Mouse (Mus musculus) cerebellum, adult 18-20 months (tissue): Measurements from ENCODE around the gene Fen1.

Experiments
- DNase-seq, 2 experiments: peaks; one replicate each; pipeline ENCODE4 v3.0.0; 2021

Gene Fen1

GRCm38 (mm10) chr19:10203848-10204615 lies at the start of gene Fen1, which contains the start of gene Tmem258:
Gene Fen1 (minus strand): TSS chr19:10204169.
Gene Tmem258 (plus strand): TSS chr19:10204014.
- DNase-seq: peak; percentile 89 to 94

GRCm38 (mm10) chr19:10248128-10248527 lies 44.2 kb upstream of the Fen1 start:
- DNase-seq: no peak

- DNase-seq: no peak
These were observed 43.2 kb upstream of the Fen1 start for GRCm38 (mm10) chr19:10247165-10247564.

DNA sequence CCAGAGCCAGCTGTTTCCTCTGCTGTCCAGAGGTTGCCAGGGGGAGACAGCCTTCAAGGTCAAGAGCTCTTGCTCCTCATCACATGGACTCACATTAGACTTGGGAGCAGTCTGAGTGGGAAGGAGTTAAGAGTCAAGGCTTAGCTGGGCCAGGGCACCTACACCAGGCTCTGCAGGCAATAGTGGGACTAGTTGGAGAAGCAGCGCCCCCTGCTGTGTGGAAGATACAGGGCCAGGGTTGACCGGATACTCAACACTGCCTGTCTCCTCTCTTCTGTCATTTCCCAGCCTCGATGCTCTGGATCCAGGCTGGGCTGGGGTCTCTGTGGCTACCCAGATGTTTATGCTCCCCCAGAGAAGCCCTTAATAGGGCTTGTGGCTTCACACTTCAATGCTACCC lies 40.2 kb upstream of the Fen1 start:
- peak; percentile 22 to 39 for DNase-seq

DNA sequence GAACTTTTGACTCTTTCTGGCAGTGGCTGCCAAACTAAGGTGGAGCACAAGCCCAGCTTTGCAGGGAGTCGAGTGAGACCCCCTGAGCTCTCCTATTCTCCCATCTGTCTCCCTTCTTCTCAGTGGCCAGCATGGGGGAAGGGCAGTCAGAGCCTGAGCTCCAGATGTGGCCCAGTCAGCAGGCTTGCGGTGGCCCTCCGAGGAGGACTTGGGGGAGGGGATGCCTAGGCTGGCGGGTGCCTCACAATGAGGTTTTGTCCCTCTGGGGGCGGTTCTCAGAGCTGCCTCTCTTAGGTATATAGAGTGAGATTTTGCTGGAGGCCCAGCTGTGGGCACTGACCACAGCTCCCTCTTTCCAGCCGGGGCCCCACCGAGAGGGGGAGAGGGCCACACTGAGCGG lies 38.9 kb upstream of the Fen1 start:
- DNase-seq: no peak

DNA sequence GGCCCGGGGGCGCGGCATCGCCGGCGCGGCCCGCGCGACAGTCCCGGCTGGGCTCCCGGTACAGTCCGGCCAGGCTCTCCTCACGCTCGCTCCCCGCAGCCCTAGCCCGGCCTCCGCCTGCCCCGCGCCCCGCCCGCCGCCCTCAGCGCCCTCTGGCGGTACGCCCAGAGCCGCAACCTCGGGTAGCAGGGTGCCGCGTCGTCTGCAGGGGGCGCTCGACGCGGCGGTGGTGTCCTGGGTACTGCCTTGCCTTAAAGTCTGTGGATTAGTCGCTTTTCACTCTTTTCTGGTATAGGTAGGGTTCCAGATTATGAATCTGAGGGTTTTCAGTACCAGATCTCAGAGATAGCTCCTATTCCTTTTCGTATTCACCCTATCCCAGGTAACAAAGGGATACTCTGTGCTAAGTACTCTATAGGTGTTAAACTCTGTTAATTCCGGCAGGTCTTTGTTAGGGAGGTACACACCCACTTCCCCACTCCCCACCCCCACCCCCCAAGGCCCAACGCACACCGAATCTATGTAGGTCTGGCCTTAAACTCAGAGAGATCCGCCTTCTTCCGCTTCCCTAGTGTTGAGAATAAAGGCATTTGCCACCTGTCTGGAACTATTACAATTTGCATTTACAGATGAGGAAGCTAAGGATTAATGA lies 36.8 kb upstream of the Fen1 start, which contains the start of gene Myrf:
Gene Myrf, minus strand, starts transcription at position 95 of the 652 bp plus-strand sequence.
- DNase-seq: peak; percentile 57 to 74

DNA sequence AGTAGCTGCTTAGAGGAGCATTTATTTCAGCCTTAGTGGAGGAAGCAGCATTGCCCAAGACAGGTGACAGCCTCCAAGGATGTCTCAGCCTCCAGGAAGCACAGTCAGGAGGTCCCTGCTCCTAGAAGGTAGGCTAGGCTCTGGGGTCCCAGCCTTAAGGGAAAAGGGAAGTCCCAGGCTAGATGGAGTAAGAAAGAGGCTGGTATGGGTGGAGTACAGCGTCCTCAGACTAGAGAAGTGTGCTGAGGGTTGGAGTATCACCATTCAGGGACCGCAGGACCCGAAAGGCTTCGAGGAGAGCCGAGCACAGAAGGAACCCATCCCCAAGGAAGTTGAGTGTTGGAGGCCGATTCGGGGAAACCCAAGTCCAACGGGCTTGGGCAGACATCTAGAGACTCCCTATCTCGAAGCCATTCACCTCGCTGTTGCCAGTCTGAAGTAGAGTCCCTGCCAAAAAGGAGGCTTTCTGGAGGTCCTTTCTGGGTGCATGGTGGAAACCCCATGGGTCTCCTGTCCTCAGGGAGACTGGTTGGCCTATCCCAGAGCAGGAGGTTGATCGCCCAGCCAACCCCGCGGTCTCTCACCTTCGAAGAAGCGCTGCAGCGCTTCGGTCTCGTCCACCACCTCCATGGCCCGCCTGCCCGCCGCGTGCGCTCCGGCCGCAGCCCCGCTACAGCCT lies 36.1 kb upstream of the Fen1 start:
- DNase-seq: no peak

GRCm38 (mm10) chr19:10239419-10239818 lies 35.5 kb upstream of the Fen1 start:
- no peak for DNase-seq

- DNase-seq: no peak
These were observed 34.5 kb upstream of the Fen1 start for GRCm38 (mm10) chr19:10238477-10238876.

- DNase-seq: no peak
These were observed 32.0 kb upstream of the Fen1 start for GRCm38 (mm10) chr19:10235784-10236565.

DNA sequence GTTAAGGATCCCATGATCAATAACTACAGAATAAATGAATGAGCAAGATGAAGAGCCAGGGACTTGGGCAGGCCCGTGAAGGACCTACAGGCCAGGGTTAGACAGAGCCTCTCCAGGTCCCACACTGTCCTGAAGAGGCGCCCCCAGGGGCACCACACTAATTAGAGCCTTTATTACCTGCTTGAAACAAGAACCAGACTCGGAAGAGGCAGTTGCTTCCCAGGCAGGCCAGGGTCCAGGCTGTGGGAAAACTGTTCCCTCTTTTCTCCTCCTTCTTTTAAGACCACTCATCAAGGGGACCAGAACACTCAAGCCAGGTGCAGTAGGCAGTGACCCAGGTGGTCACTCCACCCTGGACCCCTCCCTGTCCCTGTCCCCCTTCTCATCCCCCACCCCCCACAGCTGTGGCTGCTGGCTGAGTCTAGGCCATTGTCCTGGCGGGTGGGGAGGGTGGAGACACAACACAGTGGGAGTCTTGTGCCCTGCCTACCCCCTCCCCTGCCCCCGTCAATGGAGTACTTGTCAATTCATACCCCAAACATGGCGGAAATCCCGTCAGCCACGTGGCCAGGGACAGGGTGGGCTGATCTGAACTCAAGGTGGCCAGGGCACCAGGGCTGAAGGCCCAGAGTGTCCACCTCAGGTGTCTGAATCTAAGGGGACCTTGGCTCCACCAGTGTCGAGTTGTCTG lies 28.5 kb upstream of the Fen1 start:
- DNase-seq: peak in 1 of 2 experiments; percentile 24

- DNase-seq: no peak
These were observed 27.9 kb upstream of the Fen1 start for GRCm38 (mm10) chr19:10231871-10232270.

GRCm38 (mm10) chr19:10231016-10231415 lies 27.0 kb upstream of the Fen1 start:
- no peak for DNase-seq

- DNase-seq: no peak
These were observed 21.8 kb upstream of the Fen1 start for GRCm38 (mm10) chr19:10225767-10226166.

GRCm38 (mm10) chr19:10224637-10225453 lies 20.9 kb upstream of the Fen1 start:
- no peak for DNase-seq

- DNase-seq: no peak
These were observed 19.6 kb upstream of the Fen1 start for GRCm38 (mm10) chr19:10223561-10223960.

GRCm38 (mm10) chr19:10222656-10223055 lies 18.7 kb upstream of the Fen1 start:
- no peak for DNase-seq

DNA sequence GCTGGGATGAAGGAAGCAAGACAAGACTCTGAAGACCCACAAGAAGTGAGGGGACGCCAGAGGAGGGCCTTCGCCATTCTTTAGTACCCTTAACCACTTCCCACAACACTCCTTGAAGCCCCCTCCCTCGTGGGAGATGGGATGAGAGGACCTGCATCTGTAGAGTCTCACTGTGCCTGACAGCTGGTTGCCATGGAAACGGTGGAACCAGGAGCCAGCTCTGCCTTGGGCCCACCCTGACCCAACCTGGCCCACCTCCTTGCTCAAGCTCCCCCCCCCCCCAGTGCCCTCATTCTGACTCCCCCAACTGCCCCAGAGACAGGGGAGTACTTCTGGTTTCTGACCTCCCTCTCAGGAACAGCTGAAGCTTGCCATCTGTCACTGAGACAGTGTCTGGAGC lies 17.6 kb upstream of the Fen1 start:
- DNase-seq: no peak

GRCm38 (mm10) chr19:10219593-10219992 lies 15.6 kb upstream of the Fen1 start:
- no peak for DNase-seq

- peak; percentile 34 to 53 for DNase-seq
These were observed 15.1 kb upstream of the Fen1 start for GRCm38 (mm10) chr19:10219108-10219507.

- DNase-seq: no peak
These were observed 12.1 kb upstream of the Fen1 start for GRCm38 (mm10) chr19:10216101-10216500.
